Mouse (Mus musculus): Measurements from ENCODE around the gene Dcun1d3. TPM values are rescaled to one million over a fixed set of nuclear protein-coding genes. Genes with fewer than 3 reads are reported as not detected.

Gene Dcun1d3
- total and polyA plus RNA-seq, 3 experiments: 3.2 to 5.2 (median 4.2) TPM

DNA sequence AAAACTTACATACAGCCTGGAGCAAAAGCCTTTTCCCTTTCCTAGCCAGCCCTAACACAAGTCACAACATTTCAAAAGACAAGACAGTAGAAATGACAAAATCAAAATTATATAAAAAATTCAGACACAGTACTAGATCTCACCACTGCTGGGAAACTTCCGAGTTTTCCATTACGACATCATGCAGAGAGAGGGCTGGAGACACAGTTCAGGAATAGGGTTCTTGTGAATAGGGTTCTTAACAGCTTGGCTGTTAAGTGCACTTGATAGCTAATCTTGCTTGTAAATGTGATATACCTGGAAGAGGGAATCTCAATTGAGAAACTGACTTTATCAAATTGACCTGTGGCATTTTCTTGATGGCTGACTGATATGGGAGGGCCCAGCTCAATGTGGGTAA is 14.9 kb downstream of the Dcun1d3 start:
- in situ Hi-C loops (cut with MboI; ENCODE audit: low pct_ligation_motif_present, low pct_unique_long_range_greater_than_20kb, low sequenced_read_pairs): no loop called here

DNA sequence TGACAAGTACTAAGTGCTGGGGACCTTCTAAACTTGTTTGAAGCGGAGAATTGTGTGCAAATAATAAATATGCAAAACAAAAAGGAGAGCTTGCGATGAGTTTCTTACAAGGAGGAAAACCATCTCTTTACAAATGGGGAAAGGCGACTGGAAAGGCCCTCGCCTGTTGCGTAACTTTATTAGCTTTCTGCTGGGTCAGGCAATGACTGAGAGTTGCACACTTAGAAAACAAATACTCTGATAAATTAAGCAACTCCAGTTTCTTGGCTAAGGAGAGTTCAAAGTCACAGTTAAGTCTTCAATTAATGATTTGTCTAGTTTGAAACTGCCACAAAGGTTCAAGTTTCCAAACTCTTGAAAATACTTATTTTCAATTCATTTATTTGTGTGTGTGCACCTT is 15.8 kb downstream of the Dcun1d3 start:
- no peak for TF ChIP-seq RCOR1 (conservative IDR thresholded peaks at IDR 0.05; ENCODE audit: low read depth, low read length)
- TF ChIP-seq NRF1 (IDR thresholded peaks at IDR 0.05; ENCODE audit: low read depth, low read length): no peak
- no peak for TF ChIP-seq NELFE (IDR thresholded peaks at IDR 0.05; ENCODE audit: low read depth, low read length)
- Histone ChIP-seq H3K79me2 (replicated peaks; ENCODE audit: control insufficient read depth, extremely low read depth, insufficient read depth, poor library complexity, severe bottlenecking) (no peaks in the 10 kb centered on the region), H3K9ac (ENCODE audit: insufficient read depth, low read depth) (no peak overlapping the region), H3K27ac (ENCODE audit: insufficient read depth, low read depth) (no peak overlapping the region), H3K36me3 (replicated peaks in 1 of 2; ENCODE audit: control insufficient read depth in 1 of 2, insufficient read depth in 1 of 2, low read length in 1 of 2) (peaks cover 0 to 9% of the 10 kb centered on the region in 2 experiments), H3K4me3 (replicated peaks in 1 of 3; ENCODE audit: low read depth in 2 of 3, low read length in 2 of 3, poor library complexity in 1 of 3) (no peak overlapping the region), H3K4me1 (ENCODE audit: control insufficient read depth in 1 of 2, insufficient read depth in 2 of 2) (peaks cover 0 to 6% of the 10 kb centered on the region in 2 experiments; a peak in 1 of 4 replicates), H3K27me3 (replicated peaks) (no peaks in the 10 kb centered on the region), H3K9me3 (replicated peaks; ENCODE audit: low read length) (no peaks in the 10 kb centered on the region), H3K4me2 (ENCODE audit: insufficient read depth, low read depth, poor library complexity, severe bottlenecking) (no peak overlapping the region)
- DNase-seq (ENCODE audit: extremely low read depth): no peak
- in situ Hi-C loops (cut with MboI; ENCODE audit: low pct_ligation_motif_present, low pct_unique_long_range_greater_than_20kb, low sequenced_read_pairs) (no loop called here), dilution Hi-C loops (cut with MboI; ENCODE audit: extremely low pct_ligation_motif_present, extremely low pct_unique_long_range_greater_than_20kb, low sequenced_read_pairs) (no loop called here)

More for the DNA sequence above, 14.9 kb downstream of the Dcun1d3 start:
- no peak for DNase-seq (ENCODE audit: extremely low read depth)
- H3K4me2 ChIP-seq (ENCODE audit: insufficient read depth, low read depth, poor library complexity, severe bottlenecking): no peak overlapping the region
- peaks cover 0 to 9% of the 10 kb centered on the region in 2 experiments for H3K36me3 ChIP-seq (replicated peaks in 1 of 2; ENCODE audit: control insufficient read depth in 1 of 2, insufficient read depth in 1 of 2, low read length in 1 of 2)
- no peak overlapping the region for H3K27ac ChIP-seq (ENCODE audit: insufficient read depth, low read depth)
- H3K9me3 ChIP-seq (replicated peaks; ENCODE audit: low read length): no peaks in the 10 kb centered on the region
- TF ChIP-seq PAX5 (IDR thresholded peaks at IDR 0.05; ENCODE audit: low read length) (no peak), SIN3A (IDR thresholded peaks at IDR 0.05; ENCODE audit: low read length) (no peak), ELF1 (IDR thresholded peaks at IDR 0.05; ENCODE audit: low read depth, low read length) (no peak), TCF12 (IDR thresholded peaks at IDR 0.05; ENCODE audit: low read depth, low read length) (no peak), RAD21 (IDR thresholded peaks at IDR 0.05; ENCODE audit: low read depth, low read length) (no peak), JUND (conservative IDR thresholded peaks at IDR 0.05; ENCODE audit: low read depth, low read length) (no peak)
- H3K4me3 ChIP-seq (replicated peaks in 1 of 3; ENCODE audit: low read depth in 2 of 3, low read length in 2 of 3, poor library complexity in 1 of 3): no peak overlapping the region
- H3K9ac ChIP-seq (ENCODE audit: insufficient read depth, low read depth): no peak overlapping the region
- no peaks in the 10 kb centered on the region for H3K27me3 ChIP-seq (replicated peaks)
- dilution Hi-C loops (cut with MboI; ENCODE audit: extremely low pct_ligation_motif_present, extremely low pct_unique_long_range_greater_than_20kb, low sequenced_read_pairs): no loop called here
- H3K79me2 ChIP-seq (replicated peaks; ENCODE audit: control insufficient read depth, extremely low read depth, insufficient read depth, poor library complexity, severe bottlenecking): no peaks in the 10 kb centered on the region
- H3K4me1 ChIP-seq (ENCODE audit: control insufficient read depth in 1 of 2, insufficient read depth in 2 of 2): peaks cover 0 to 6% of the 10 kb centered on the region in 2 experiments; a peak in 1 of 4 replicates

DNA sequence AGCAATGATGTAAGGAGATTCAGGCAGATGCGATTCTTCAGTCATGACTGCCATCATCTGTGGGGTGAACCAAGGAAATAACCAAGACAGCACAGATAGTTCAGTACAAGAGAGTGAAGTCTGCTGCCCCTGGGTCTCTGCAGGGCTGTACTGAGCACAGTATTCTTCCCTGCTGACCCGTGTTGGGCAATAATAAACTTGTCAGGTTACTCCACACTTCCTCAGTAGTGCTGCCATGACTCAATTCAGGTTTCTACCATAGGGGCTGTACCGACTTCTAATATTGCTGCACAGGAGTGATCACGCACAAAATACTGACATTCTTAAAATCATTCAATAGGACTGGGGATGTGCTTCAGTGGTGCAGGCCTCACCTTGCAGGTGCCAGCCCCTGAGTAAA is 16.9 kb downstream of the Dcun1d3 start:
- dilution Hi-C loops (cut with MboI; ENCODE audit: extremely low pct_ligation_motif_present, extremely low pct_unique_long_range_greater_than_20kb, low sequenced_read_pairs): no loop called here
- no peak overlapping the region for H3K27ac ChIP-seq (ENCODE audit: insufficient read depth, low read depth)
- no peak for DNase-seq (ENCODE audit: extremely low read depth)

More for the DNA sequence above, 16.9 kb downstream of the Dcun1d3 start:
- H3K36me3 ChIP-seq (replicated peaks in 1 of 2; ENCODE audit: control insufficient read depth in 1 of 2, insufficient read depth in 1 of 2, low read length in 1 of 2): peaks cover 0 to 11% of the 10 kb centered on the region in 2 experiments
- in situ Hi-C loops (cut with MboI; ENCODE audit: low pct_ligation_motif_present, low pct_unique_long_range_greater_than_20kb, low sequenced_read_pairs): no loop called here
- TF ChIP-seq USF2 (conservative IDR thresholded peaks at IDR 0.05; ENCODE audit: low read depth, low read length) (no peak), SIN3A (IDR thresholded peaks at IDR 0.05; ENCODE audit: low read length) (no peak), JUND (conservative IDR thresholded peaks at IDR 0.05; ENCODE audit: low read depth, low read length) (no peak), SMC3 (IDR thresholded peaks at IDR 0.05; ENCODE audit: low read depth, low read length) (no peak), KAT2A (IDR thresholded peaks at IDR 0.05; ENCODE audit: insufficient replicate concordance, low read length) (no peak), TBP (conservative IDR thresholded peaks at IDR 0.05; ENCODE audit: low read depth, low read length) (no peak), PAX5 (IDR thresholded peaks at IDR 0.05; ENCODE audit: low read length) (no peak), ELF1 (IDR thresholded peaks at IDR 0.05; ENCODE audit: low read depth, low read length) (no peak), ZKSCAN1 (IDR thresholded peaks at IDR 0.05; ENCODE audit: borderline replicate concordance, low read depth, low read length) (no peak), ETS1 (conservative IDR thresholded peaks at IDR 0.05; ENCODE audit: low read depth, low read length) (no peak), ZNF384 (IDR thresholded peaks at IDR 0.05; ENCODE audit: low read depth, low read length) (no peak), ZC3H11A (IDR thresholded peaks at IDR 0.05; ENCODE audit: low read depth, low read length) (no peak), TCF12 (IDR thresholded peaks at IDR 0.05; ENCODE audit: low read depth, low read length) (no peak)
- H3K4me3 ChIP-seq (replicated peaks in 1 of 3; ENCODE audit: low read depth in 2 of 3, low read length in 2 of 3, poor library complexity in 1 of 3): no peak overlapping the region
- no peak overlapping the region for H3K9ac ChIP-seq (ENCODE audit: insufficient read depth, low read depth)
- H3K9me3 ChIP-seq (replicated peaks; ENCODE audit: low read length): no peaks in the 10 kb centered on the region
- H3K79me2 ChIP-seq (replicated peaks; ENCODE audit: control insufficient read depth, extremely low read depth, insufficient read depth, poor library complexity, severe bottlenecking): no peaks in the 10 kb centered on the region
- H3K4me2 ChIP-seq (ENCODE audit: insufficient read depth, low read depth, poor library complexity, severe bottlenecking): no peak overlapping the region
- no peaks in the 10 kb centered on the region for H3K27me3 ChIP-seq (replicated peaks)
- peaks cover 0 to 6% of the 10 kb centered on the region in 2 experiments; a peak in 1 of 4 replicates for H3K4me1 ChIP-seq (ENCODE audit: control insufficient read depth in 1 of 2, insufficient read depth in 2 of 2)
